Mouse (Mus musculus): ENCODE measurements around the gene Kat7. TPM values are rescaled to one million over a fixed set of nuclear protein-coding genes. Genes with fewer than 3 reads are reported as not detected.
A peak's percentile ranks its signal among the peaks of the same experiment; 100 is the strongest.

Kat7 gene
- polyA plus RNA-seq, 1 experiment: 44.3 TPM

- no peaks in the 10 kb centered on the region for H3K27me3 ChIP-seq (ENCODE audit: control insufficient read depth, insufficient read depth, insufficient read length)
- no peaks in the 10 kb centered on the region for H3K79me3 ChIP-seq (ENCODE audit: low read depth)
- TF ChIP-seq FOSL1 (IDR thresholded peaks at IDR 0.05; ENCODE audit: insufficient read depth, low read length, poor library complexity, severe bottlenecking): no peak
- no peak for TF ChIP-seq CEBPB (IDR thresholded peaks at IDR 0.05; ENCODE audit: low read depth)
- no peak for TF ChIP-seq MYOD1 (IDR thresholded peaks at IDR 0.05; ENCODE audit: control insufficient read depth, insufficient read length, low read depth)
- H3ac ChIP-seq (ENCODE audit: control insufficient read depth, insufficient read length, low read depth): no peak overlapping the region
- H3K79me2 ChIP-seq (ENCODE audit: control insufficient read depth, insufficient read depth): no peaks in the 10 kb centered on the region
- H3K4me3 ChIP-seq (ENCODE audit: insufficient read depth, poor library complexity, severe bottlenecking): no peak overlapping the region
- H3K36me3 ChIP-seq (ENCODE audit: control insufficient read depth, insufficient read depth): no peaks in the 10 kb centered on the region
Measured at GRCm38 (mm10) chr11:95247065-95247464, 63.0 kb downstream of the Kat7 start.

- TF ChIP-seq MYOG (IDR thresholded peaks at IDR 0.05; ENCODE audit: control insufficient read depth, extremely low read depth, insufficient read length) (no peak), FOSL1 (IDR thresholded peaks at IDR 0.05; ENCODE audit: insufficient read depth, low read length, poor library complexity, severe bottlenecking) (no peak), CEBPB (IDR thresholded peaks at IDR 0.05; ENCODE audit: low read depth) (no peak), MYOD1 (IDR thresholded peaks at IDR 0.05; ENCODE audit: control insufficient read depth, insufficient read length, low read depth) (no peak), USF1 (IDR thresholded peaks at IDR 0.05; ENCODE audit: low read depth) (no peak), CTCF (IDR thresholded peaks at IDR 0.05; ENCODE audit: control insufficient read depth, insufficient read depth, insufficient read length) (no peak), MAX (IDR thresholded peaks at IDR 0.05) (no peak)
- no peak overlapping the region for H3K4me3 ChIP-seq (ENCODE audit: insufficient read depth, poor library complexity, severe bottlenecking)
- H3K79me3 ChIP-seq (ENCODE audit: low read depth): no peaks in the 10 kb centered on the region
- no peak overlapping the region for H3ac ChIP-seq (ENCODE audit: control insufficient read depth, insufficient read length, low read depth)
- no peaks in the 10 kb centered on the region for H3K27me3 ChIP-seq (ENCODE audit: control insufficient read depth, insufficient read depth, insufficient read length)
- H3K79me2 ChIP-seq (ENCODE audit: control insufficient read depth, insufficient read depth): no peaks in the 10 kb centered on the region
- H3K36me3 ChIP-seq (ENCODE audit: control insufficient read depth, insufficient read depth): no peaks in the 10 kb centered on the region
Measured at GRCm38 (mm10) chr11:95245456-95245855, 64.6 kb downstream of the Kat7 start.

DNA sequence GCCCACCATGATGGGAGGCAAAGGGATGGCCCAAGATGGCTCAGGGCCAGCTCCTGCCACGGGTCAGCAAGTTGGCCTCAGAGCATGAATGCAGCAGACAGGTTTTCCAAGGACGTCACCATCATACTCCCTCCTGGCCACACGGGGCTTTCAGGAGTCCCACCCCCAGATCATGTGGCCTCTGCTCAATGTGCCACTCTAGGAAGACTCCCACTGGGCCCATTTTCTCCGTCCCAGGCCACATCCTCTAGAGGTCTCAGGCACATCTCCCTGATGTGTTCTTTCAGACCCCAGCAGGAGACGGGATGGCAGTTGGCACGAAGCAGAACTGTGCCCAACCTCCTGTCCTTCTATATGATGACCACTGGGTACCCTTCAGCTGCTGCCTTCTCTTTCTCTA, 67.4 kb downstream of the Kat7 start:
- Histone ChIP-seq H3K27me3 (ENCODE audit: control insufficient read depth, insufficient read depth, insufficient read length) (no peaks in the 10 kb centered on the region), H3K36me3 (ENCODE audit: control insufficient read depth, insufficient read depth) (no peaks in the 10 kb centered on the region), H3K79me3 (ENCODE audit: low read depth) (no peaks in the 10 kb centered on the region), H3K4me3 (ENCODE audit: insufficient read depth, poor library complexity, severe bottlenecking) (no peak overlapping the region), H3K79me2 (ENCODE audit: control insufficient read depth, insufficient read depth) (no peaks in the 10 kb centered on the region), H3ac (ENCODE audit: control insufficient read depth, insufficient read length, low read depth) (no peak overlapping the region)
- TF ChIP-seq FOSL1 (IDR thresholded peaks at IDR 0.05; ENCODE audit: insufficient read depth, low read length, poor library complexity, severe bottlenecking) (no peak), CEBPB (IDR thresholded peaks at IDR 0.05; ENCODE audit: low read depth) (no peak), MYOG (IDR thresholded peaks at IDR 0.05; ENCODE audit: control insufficient read depth, extremely low read depth, insufficient read length) (no peak), MYOD1 (IDR thresholded peaks at IDR 0.05; ENCODE audit: control insufficient read depth, insufficient read length, low read depth) (no peak), MAX (IDR thresholded peaks at IDR 0.05) (no peak), CTCF (IDR thresholded peaks at IDR 0.05; ENCODE audit: control insufficient read depth, insufficient read depth, insufficient read length) (no peak), USF1 (IDR thresholded peaks at IDR 0.05; ENCODE audit: low read depth) (no peak)

GRCm38 (mm10) chr11:95238477-95238876, 71.6 kb downstream of the Kat7 start:
- Histone ChIP-seq H3K36me3 (ENCODE audit: control insufficient read depth, insufficient read depth) (no peaks in the 10 kb centered on the region), H3K79me2 (ENCODE audit: control insufficient read depth, insufficient read depth) (no peaks in the 10 kb centered on the region), H3K27me3 (ENCODE audit: control insufficient read depth, insufficient read depth, insufficient read length) (no peaks in the 10 kb centered on the region), H3K4me3 (ENCODE audit: insufficient read depth, poor library complexity, severe bottlenecking) (no peak overlapping the region), H3K79me3 (ENCODE audit: low read depth) (no peaks in the 10 kb centered on the region), H3ac (ENCODE audit: control insufficient read depth, insufficient read length, low read depth) (no peak overlapping the region)
- no peak for TF ChIP-seq CTCF (IDR thresholded peaks at IDR 0.05; ENCODE audit: control insufficient read depth, insufficient read depth, insufficient read length)
- no peak for TF ChIP-seq MAX (IDR thresholded peaks at IDR 0.05)
- no peak for TF ChIP-seq FOSL1 (IDR thresholded peaks at IDR 0.05; ENCODE audit: insufficient read depth, low read length, poor library complexity, severe bottlenecking)
- no peak for TF ChIP-seq USF1 (IDR thresholded peaks at IDR 0.05; ENCODE audit: low read depth)
- TF ChIP-seq CEBPB (IDR thresholded peaks at IDR 0.05; ENCODE audit: low read depth): no peak
- TF ChIP-seq MYOD1 (IDR thresholded peaks at IDR 0.05; ENCODE audit: control insufficient read depth, insufficient read length, low read depth): no peak
- TF ChIP-seq MYOG (IDR thresholded peaks at IDR 0.05; ENCODE audit: control insufficient read depth, extremely low read depth, insufficient read length): no peak

- no peak for TF ChIP-seq CEBPB (IDR thresholded peaks at IDR 0.05; ENCODE audit: low read depth)
- no peak for TF ChIP-seq MYOD1 (IDR thresholded peaks at IDR 0.05; ENCODE audit: control insufficient read depth, insufficient read length, low read depth)
- TF ChIP-seq MYOG (IDR thresholded peaks at IDR 0.05; ENCODE audit: control insufficient read depth, extremely low read depth, insufficient read length): no peak
- TF ChIP-seq MAX (IDR thresholded peaks at IDR 0.05): no peak
- TF ChIP-seq USF1 (IDR thresholded peaks at IDR 0.05; ENCODE audit: low read depth): no peak
- TF ChIP-seq CTCF (IDR thresholded peaks at IDR 0.05; ENCODE audit: control insufficient read depth, insufficient read depth, insufficient read length): no peak
- H3K4me3 ChIP-seq (ENCODE audit: insufficient read depth, poor library complexity, severe bottlenecking): no peak overlapping the region
- no peaks in the 10 kb centered on the region for H3K79me2 ChIP-seq (ENCODE audit: control insufficient read depth, insufficient read depth)
- no peaks in the 10 kb centered on the region for H3K36me3 ChIP-seq (ENCODE audit: control insufficient read depth, insufficient read depth)
- no peaks in the 10 kb centered on the region for H3K79me3 ChIP-seq (ENCODE audit: low read depth)
- no peaks in the 10 kb centered on the region for H3K27me3 ChIP-seq (ENCODE audit: control insufficient read depth, insufficient read depth, insufficient read length)
- no peak overlapping the region for H3ac ChIP-seq (ENCODE audit: control insufficient read depth, insufficient read length, low read depth)
Measured at GRCm38 (mm10) chr11:95232329-95232696, 77.7 kb downstream of the Kat7 start.

DNA sequence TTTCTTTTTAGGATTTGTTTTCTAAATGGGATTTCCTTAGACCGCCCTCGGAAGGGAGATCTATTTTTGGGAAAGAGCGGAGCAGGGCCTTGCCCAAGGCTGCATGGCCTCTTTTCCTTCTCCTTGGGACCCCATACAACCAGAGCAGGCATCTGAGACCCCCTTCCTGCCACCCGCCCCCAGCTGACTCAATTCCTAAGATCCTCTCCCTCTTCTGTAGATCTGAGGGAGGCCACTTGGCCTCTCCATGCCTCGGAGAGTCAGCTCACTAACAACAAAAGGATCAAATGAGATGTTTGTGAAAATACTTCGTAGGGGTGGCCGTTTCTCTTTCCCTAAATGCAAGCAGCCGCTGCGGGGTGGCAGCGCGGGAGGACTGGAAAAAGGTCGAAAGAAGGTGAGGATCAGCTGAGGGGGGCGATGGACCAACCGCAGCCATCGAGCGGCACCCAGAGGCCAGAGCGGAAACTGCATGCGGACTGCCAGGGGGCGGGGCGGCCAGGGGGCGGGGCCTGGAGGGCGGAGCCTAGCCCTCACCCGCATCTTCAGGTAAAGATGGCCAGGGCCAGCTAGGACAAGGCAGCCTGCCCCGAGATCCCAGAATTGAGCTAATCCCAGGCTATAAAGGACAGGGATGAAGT, 78.2 kb downstream of the Kat7 start:
- Histone ChIP-seq H3K79me2 (ENCODE audit: control insufficient read depth, insufficient read depth) (no peaks in the 10 kb centered on the region), H3ac (ENCODE audit: control insufficient read depth, insufficient read length, low read depth) (peak overlapping the region; percentile 8), H3K27me3 (ENCODE audit: control insufficient read depth, insufficient read depth, insufficient read length) (no peaks in the 10 kb centered on the region), H3K4me3 (ENCODE audit: insufficient read depth, poor library complexity, severe bottlenecking) (no peak overlapping the region), H3K36me3 (ENCODE audit: control insufficient read depth, insufficient read depth) (no peaks in the 10 kb centered on the region), H3K79me3 (ENCODE audit: low read depth) (no peaks in the 10 kb centered on the region)
- no peak for TF ChIP-seq USF1 (IDR thresholded peaks at IDR 0.05; ENCODE audit: low read depth)
- TF ChIP-seq MAX (IDR thresholded peaks at IDR 0.05): peak; percentile 42
- TF ChIP-seq CTCF (IDR thresholded peaks at IDR 0.05; ENCODE audit: control insufficient read depth, insufficient read depth, insufficient read length): peak; percentile 91

All from C2C12 (cell line).